Mouse (Mus musculus): Measurements from ENCODE around the gene Hlcs. TPM values are rescaled to one million over a fixed set of nuclear protein-coding genes. Genes with fewer than 3 reads are reported as not detected.

The Hlcs gene
- polyA plus RNA-seq (2017; shearing (Covaris generic)): 22.9 TPM

DNA sequence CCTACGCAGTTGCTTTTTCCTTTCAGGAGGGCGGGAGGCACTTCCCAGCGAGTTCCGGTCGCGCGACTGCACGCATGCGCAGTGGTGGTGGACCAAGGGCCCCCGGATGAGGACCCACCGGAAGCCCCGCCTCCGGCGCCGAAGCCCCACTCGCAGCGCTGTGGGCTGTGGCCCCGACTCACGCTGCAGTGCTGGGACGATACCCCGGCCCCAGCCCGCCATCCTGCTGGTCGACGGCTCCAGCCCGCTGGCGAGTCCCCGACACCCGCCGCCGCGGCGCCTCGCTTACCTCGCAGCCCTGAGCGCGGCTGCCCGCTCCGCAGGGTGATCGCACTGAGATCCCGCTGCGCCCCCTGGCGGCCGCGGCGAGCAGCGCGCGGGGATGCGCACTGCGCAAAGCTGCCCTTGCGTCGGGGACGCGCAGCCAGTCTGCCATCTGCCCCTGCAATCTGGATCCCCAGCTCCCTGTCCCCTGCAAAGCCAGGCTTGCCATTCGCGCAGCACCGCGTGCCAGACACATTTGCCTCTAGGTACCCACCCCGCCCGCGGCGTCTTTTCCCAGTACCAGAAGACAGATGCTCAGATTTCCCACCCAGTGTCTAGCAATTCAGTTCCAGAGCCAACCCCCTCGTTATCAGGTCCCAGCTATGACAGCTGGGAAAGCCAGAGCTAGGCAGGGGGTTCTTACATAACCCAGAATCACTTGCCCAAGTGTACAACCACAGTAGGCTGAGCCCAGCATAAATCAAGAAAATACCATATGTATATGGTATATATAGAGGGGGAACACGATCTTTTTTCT lies at the start of gene Hlcs:
Gene Hlcs, minus strand, starts transcription at position 343 of the 802 bp plus-strand sequence.

DNA sequence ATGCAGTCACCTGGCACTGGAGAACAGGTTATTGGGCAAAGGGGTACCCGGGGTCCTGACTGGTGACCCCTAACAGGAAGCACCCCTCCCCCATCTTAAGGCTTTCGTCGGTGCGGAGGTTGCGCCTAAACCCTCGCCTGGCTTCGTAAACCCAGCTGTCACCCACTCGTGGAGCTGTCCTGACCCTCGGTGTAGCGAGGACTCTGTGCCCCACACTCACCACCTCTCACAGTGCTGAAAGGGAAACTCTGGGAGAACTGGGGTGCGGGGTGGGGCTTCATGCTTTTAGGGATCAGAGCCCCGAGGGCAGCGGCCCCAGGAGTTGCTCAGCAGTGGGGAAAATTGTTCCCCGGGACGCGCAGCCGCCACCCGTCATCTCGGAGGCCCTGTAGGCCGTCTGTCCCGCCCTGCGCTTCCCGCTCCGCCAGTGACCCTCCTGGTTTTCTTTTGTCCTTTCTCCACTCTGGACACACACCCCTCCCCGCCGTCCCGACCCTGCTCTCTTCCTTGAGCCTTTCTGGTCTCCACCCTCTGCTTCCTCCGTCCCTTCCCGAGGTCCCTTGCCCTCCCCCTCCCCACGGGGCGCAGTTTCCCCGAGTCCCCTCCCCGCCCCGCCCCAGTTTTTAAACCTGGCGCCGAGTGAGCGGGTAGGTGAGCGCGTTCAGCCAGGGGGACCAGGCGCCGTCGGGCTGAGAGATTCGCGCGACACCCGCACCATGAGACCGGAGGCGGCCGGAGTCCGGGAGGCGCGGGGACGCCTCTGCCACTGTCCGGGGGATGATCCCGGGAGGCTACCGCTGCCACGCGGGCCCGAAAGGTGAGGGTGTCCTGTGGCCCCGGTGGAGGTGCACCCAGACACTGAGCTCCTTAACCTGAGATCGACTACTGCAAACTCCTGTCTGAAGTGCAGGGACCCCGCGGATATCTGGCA lies 14.7 kb upstream of the Hlcs start, which contains the start of gene Ripply3:
Gene Ripply3, plus strand, starts transcription at position 640 of the 931 bp plus-strand sequence.

DNA sequence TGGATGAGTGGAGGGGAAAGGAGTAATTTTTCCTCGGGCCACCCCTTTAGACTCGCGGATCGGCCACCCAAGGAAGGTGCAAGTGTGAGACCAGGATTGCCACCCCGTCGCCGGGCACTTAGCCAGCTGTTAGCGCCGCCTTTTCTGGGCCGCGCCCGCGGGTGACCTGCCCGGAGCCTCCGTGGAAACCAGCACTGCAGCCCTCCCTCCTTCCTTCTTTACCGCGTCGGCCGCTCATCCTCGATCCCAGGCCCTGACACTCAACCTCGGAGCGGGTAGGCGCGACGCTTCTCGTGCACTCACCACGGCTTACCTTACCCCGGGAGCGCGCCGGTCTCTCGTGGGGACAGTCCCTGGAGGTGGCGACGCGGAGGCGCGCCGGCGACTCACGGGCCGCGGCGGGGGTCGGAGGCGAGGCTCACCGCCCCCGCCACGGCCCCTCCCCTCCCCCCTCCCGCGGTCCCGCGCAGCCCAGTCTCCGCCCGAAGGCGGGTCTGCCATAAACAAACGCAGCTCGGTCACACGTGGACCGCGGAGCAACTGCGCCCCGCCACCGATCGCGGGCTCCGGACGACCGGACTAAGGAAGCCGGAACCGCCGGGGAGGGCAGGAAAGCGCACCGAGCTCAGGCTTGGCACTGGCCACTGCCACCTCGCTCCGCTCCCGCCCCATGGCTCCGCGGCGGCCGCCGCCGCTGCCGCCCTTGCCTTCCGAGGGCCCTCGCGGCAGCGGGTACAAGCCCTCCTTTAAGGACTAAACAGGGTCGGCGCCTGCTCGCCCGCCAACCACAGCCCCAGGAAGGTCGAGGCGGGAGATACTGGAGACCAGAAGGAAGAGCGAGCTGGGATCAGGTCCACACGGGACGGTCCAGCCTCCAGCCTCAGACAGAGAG lies 228.4 kb downstream of the Hlcs start, which contains the start of gene Sim2:
Gene Sim2, plus strand, starts transcription at position 221 of the 892 bp plus-strand sequence.

Other genes starting within 250 kb of the Hlcs start
- gene Sim2, start 228.6 kb downstream of the Hlcs start, polyA plus RNA-seq (2017; shearing (Covaris generic)): not detected
- gene Ripply3, start 14.8 kb upstream of the Hlcs start, polyA plus RNA-seq (2017; shearing (Covaris generic)): 0.54 TPM
- 96.4 TPM for gene Ttc3, start 57.0 kb upstream of the Hlcs start, polyA plus RNA-seq (2017; shearing (Covaris generic))
- gene Pigp, start 58.3 kb upstream of the Hlcs start, polyA plus RNA-seq (2017; shearing (Covaris generic)): 123 TPM
- 83.2 TPM for gene Vps26c, start 213.3 kb upstream of the Hlcs start, polyA plus RNA-seq (2017; shearing (Covaris generic))